Mouse (Mus musculus): ENCODE results near the gene Osbpl11.

DNA sequence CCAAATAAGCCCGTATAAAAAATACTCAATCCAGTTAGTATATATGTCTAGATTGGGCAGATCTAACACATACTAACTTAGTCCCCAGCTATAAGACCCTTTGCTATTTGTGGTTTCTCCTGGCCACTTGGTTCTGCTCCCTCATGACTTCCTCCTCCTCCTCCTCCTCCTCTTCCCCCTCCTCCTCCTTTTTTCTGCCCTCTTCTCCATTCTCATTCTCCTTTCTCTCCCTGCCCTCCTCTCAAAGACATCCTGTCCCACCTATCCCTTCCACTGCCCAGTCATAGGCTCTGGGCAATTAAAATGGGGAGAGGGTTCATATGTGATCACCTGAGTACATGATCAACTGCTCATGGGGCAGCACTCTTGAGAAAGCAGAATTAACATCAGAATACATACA lies 77.2 kb downstream of the Osbpl11 start:
- TF ChIP-seq CTCF (IDR thresholded peaks at IDR 0.05; ENCODE audit: control insufficient read depth, insufficient read depth, insufficient replicate concordance, low read depth, low read length) (no peak), POLR2A (IDR thresholded peaks at IDR 0.05; ENCODE audit: control insufficient read depth, low read depth, low read length) (no peak)
